Mouse (Mus musculus): ENCODE data around the gene Tcta. TPM values are rescaled to one million over a fixed set of nuclear protein-coding genes. Genes with fewer than 3 reads are reported as not detected.
A peak's percentile ranks its signal among the peaks of the same experiment; 100 is the strongest.
"Not testable (repeated sequence)": the region's sequence is repeated elsewhere in the genome, so short reads cannot be mapped to it uniquely, and the experiment has no call there.

Tcta gene
- polyA plus RNA-seq, 1 experiment from 2014 or later: 54.9 TPM

DNA sequence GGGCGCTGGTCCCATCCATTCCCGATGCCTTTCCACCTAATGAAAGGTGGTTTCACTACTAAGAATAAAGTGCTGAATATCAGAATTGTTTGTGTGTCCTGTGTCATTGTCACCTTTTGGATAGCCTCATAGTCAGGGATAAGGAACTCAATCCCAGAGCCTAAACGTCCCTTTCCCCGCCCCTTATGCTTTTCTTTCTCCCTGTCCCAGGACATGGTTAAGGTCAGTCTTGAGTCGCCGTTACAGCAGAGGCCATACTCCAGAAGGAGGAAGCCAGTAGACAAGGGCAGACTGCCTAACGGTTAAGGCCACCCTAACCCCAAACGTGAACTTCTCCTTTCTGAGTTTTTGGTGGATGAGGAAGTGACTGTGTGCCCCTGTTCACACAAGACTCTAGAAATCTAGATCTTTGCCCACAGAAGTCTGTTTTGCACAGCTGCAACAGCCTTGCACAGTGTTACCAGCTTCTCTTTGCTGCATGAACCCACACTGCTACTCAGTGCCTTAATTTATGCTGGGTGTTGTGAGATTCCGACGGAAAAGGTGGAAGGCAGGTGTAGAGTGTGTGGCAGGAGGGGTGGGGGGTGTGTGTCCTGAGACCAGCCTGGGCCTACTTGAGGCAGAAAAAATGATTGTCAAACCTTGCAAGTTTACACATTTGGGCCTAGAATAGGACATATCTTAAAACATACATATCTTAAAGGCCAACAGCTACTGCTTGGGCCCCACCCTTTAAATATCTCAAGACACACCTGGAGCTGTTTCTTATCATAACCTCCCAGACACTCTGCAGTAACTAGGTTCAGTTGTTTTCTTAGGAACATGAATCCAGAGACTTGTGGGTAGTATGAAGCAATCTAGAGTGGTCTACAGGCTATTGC lies 34.5 kb upstream of the Tcta start:
- peak overlapping the region; percentile 75 for H3K4me2 ChIP-seq
- ATAC-seq (replicated peaks): no peak
- 76% methylated on average over 10 of the region's 10 CpGs for WGBS
- no peaks in the 10 kb centered on the region for H3K9me3 ChIP-seq
- H3K4me1 ChIP-seq: peaks cover 21% of the 10 kb centered on the region
- peaks cover 3% of the 10 kb centered on the region; the same call in 1 of the 2 replicates for H3K36me3 ChIP-seq (replicated peaks)
- H3K27me3 ChIP-seq (replicated peaks): no peaks in the 10 kb centered on the region
- H3K9ac ChIP-seq: peak overlapping the region; percentile 80; the same call in 1 of the 2 replicates
- peak overlapping the region; percentile 66 for H3K4me3 ChIP-seq
- no peak overlapping the region for H3K27ac ChIP-seq

DNA sequence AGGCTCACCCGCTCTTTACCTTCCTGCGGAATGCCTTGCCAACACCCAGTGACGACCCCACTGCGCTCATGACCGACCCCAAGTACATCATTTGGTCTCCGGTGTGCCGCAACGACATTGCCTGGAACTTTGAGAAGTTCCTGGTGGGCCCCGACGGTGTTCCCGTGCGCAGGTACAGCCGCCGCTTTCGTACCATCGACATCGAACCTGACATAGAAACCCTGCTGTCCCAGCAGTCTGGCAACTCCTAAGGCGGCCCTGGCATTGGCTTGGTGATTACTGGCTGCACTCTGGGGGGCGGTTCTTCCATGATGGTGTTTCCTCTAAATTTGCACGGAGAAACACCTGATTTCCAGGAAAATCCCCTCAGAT lies 33.9 kb upstream of the Tcta start:
- peak overlapping the region; percentile 66 for H3K4me3 ChIP-seq
- H3K9me3 ChIP-seq: no peaks in the 10 kb centered on the region
- WGBS: 18% methylated on average over 20 of the region's 20 CpGs
- H3K9ac ChIP-seq: peak overlapping the region; percentile 80
- no peaks in the 10 kb centered on the region for H3K27me3 ChIP-seq (replicated peaks)
- H3K36me3 ChIP-seq (replicated peaks): peaks cover 9% of the 10 kb centered on the region; the same call in 1 of the 2 replicates
- peak overlapping the region; percentile 88 for H3K27ac ChIP-seq
- H3K4me2 ChIP-seq: peak overlapping the region; percentile 75
- no peak for ATAC-seq (replicated peaks)
- H3K4me1 ChIP-seq: peaks cover 21% of the 10 kb centered on the region

DNA sequence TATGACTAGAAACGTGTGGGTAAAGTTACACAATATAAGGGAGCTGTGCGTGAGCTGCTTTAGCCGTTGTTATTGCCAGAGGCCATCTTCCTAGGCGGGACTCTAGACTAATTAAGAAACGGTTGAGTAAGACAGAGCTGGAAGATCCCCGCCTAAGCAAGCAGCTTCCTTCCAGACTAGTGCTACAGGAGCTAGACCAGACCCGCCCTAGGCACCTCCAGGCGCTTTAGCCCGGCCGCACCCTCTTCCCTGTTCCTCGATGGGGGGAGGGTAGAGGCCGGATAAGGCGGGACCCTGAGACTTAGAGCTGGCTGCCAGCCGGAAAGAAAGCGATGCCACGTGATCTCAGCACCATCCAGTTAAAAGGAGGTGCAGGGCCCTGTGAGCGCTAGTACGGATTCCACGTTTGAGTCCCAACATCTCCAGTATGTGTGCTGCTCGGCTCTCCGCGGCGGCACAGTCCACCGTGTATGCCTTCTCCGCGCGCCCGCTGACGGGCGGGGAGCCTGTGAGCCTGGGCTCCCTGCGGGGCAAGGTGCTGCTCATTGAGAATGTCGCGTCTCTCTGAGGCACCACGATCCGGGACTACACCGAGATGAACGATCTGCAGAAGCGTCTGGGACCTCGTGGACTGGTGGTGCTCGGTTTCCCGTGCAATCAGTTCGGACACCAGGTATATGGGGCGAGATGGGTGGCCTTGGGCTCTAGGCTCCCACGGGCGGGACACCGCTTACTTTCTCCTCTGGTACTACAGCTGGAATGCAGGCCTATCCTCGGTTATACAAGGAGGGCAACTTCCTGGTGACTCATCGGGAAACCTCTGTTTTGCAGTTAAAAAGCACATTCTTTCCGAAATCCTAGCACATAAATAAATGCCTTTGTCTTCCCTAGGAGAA lies 33.2 kb upstream of the Tcta start, which contains the start of gene Gpx1:
Gpx1 (plus strand) TSS at position 18 of the 896 bp plus-strand sequence.
- peak within 1 kb of the TSS; percentile 75 for H3K4me2 ChIP-seq
- ATAC-seq (replicated peaks): peak; percentile 96
- H3K36me3 ChIP-seq (replicated peaks): peaks cover 16% of the 10 kb centered on the region; the same call in 1 of the 2 replicates
- H3K4me3 ChIP-seq: peak within 1 kb of the TSS; percentile 66
- under 1% methylated on average over 49 of the region's 49 CpGs for WGBS
- H3K9me3 ChIP-seq: no peaks in the 10 kb centered on the region
- no peaks in the 10 kb centered on the region for H3K27me3 ChIP-seq (replicated peaks)
- peaks cover 21% of the 10 kb centered on the region for H3K4me1 ChIP-seq
- H3K27ac ChIP-seq: peak within 1 kb of the TSS; percentile 88
- peak within 1 kb of the TSS; percentile 80 for H3K9ac ChIP-seq

DNA sequence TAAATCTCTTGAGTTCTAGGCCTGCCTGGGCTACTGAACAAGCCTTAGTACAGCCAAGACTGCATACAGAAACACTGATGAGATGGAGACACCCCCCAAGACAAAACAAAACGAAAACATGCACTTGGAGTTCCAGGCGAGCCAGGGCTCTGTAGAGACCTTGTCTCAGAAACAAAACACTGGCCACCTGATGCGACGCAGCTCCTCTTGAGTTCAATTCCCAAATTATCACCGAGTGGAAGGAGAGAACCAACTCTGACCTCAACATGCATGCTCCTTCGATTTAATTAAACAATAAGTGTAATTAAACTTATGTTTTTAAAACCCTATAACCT lies 32.6 kb upstream of the Tcta start:
- Histone ChIP-seq H3K4me2 (peak overlapping the region; percentile 75), H3K9ac (peak overlapping the region; percentile 80; the same call in 1 of the 2 replicates), H3K9me3 (no peaks in the 10 kb centered on the region), H3K36me3 (replicated peaks) (peaks cover 19% of the 10 kb centered on the region; the same call in 1 of the 2 replicates), H3K27ac (peak overlapping the region; percentile 88), H3K4me1 (peaks cover 21% of the 10 kb centered on the region), H3K4me3 (peak overlapping the region; percentile 66), H3K27me3 (replicated peaks) (no peaks in the 10 kb centered on the region)
- 33% methylated on average over 6 of the region's 6 CpGs for WGBS
- no peak; the same call in 1 of the 2 replicates for ATAC-seq (replicated peaks)

DNA sequence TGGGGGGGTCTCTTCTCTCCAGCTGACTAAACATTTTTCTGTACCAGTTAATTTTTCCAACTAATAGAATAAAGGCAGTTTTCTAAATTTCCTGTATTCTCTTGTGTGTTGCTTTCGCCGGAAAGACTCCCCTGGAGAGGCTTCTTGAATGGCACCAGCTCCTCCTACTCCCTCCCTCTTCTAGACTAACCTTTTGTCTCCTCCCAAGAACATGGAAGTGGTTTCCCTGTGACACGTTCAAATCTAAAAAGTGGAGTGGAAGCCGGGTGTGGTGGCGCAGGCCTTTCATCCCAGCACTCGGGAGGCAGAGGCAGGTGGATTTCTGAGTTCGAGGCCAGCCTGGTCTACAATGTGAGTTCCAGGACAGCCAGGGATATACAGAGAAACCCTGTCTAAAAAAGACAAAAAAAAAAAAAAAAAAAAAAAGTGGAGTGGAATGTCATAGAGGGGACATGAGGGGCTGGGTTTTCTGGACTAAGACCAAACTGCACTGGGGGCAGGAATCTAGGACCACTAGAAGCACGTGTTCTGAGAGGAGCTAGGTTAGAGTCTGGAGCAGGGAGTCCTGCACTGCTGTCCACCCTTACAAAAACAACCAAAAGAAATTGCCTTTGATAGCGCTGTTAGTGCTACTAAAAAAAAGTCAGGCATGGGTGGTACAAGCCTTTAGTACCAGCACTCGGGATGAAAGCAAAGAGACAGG lies 32.0 kb upstream of the Tcta start:
- H3K27me3 ChIP-seq (replicated peaks): no peaks in the 10 kb centered on the region
- H3K36me3 ChIP-seq (replicated peaks): peaks cover 19% of the 10 kb centered on the region; the same call in 1 of the 2 replicates
- peaks cover 21% of the 10 kb centered on the region for H3K4me1 ChIP-seq
- no peak overlapping the region for H3K9ac ChIP-seq
- peak overlapping the region; percentile 75 for H3K4me2 ChIP-seq
- H3K27ac ChIP-seq: peak overlapping the region; percentile 88
- no peaks in the 10 kb centered on the region for H3K9me3 ChIP-seq
- no peak; the same call in 1 of the 2 replicates for ATAC-seq (replicated peaks)
- WGBS: 72% methylated on average over 10 of the region's 10 CpGs
- no peak overlapping the region for H3K4me3 ChIP-seq

DNA sequence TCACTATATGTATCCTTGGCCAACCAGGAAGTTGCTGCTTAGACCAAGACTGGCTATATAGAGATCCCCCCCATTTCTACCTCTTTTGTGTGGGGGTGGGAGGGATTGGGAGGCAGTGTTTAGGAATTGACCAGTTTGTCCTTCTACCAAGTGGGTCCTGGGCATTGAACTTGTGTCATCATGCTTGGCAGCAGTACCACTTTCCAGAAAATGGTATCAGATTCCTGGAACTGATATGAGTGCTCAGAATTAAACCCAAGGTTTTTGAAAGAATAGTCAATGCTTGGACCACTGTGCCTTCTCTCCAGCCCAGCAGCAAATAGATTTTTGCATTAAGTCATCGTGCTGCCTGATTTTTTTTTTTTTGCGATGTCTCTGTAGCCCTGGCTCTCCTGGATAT lies 19.9 kb upstream of the Tcta start:
- ATAC-seq (replicated peaks): no peak
- H3K27ac ChIP-seq: no peak overlapping the region

DNA sequence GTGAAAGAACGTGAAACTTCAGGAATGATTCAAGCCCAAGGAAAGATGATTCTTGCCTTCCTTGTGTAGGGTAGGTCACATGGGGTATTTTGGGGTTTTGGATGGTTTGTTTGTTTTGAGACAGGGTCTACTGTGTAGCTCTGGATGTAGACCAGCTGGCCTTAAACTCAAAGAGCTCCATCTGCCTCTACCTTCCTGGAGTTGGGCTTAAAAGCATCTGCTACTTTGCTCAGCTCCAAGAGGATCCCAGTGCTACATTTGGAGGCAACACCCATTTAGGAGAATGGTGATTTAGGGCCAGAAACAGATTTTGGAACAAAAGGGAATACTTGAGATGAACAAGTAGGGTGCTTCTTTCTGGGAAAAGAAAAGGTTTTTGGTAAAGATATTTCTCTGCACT lies 18.8 kb upstream of the Tcta start:
- Histone ChIP-seq H3K4me2 (no peak overlapping the region), H3K9ac (no peak overlapping the region), H3K4me1 (no peaks in the 10 kb centered on the region), H3K27ac (no peak overlapping the region), H3K27me3 (replicated peaks) (no peaks in the 10 kb centered on the region), H3K36me3 (replicated peaks) (peaks cover 8% of the 10 kb centered on the region; the same call in 1 of the 2 replicates), H3K9me3 (no peaks in the 10 kb centered on the region), H3K4me3 (no peak overlapping the region)
- no peak for ATAC-seq (replicated peaks)
- WGBS: 86% methylated on average over 1 of the region's 1 CpGs

More for the DNA sequence above, 19.9 kb upstream of the Tcta start:
- H3K4me2 ChIP-seq: no peak overlapping the region
- H3K4me1 ChIP-seq: no peaks in the 10 kb centered on the region
- H3K9me3 ChIP-seq: no peaks in the 10 kb centered on the region
- peaks cover 8% of the 10 kb centered on the region; the same call in 1 of the 2 replicates for H3K36me3 ChIP-seq (replicated peaks)
- no peak overlapping the region for H3K9ac ChIP-seq
- H3K27me3 ChIP-seq (replicated peaks): no peaks in the 10 kb centered on the region
- H3K4me3 ChIP-seq: no peak overlapping the region
- WGBS: 97% methylated on average over 2 of the region's 2 CpGs

DNA sequence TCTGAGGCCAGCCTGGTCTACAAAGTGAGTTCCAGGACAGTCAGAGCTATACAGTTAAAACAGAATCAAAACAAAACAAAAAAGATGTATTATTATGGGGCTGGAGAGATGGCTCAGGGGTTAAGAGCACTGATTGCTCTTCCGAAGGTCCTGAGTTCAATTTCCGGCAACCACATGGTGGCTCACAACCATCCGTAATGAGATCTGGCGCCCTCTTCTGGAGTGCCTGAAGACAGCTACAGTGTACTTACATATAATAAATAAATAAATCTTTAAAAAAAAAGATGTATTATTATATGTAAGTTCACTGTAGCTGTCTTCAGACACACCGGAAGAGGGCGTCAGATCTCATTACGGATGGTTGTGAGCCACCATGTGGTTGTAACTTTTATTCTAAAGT lies 16.1 kb upstream of the Tcta start:
- H3K27ac ChIP-seq; H3K27me3 ChIP-seq (replicated peaks); H3K4me1 ChIP-seq; ATAC-seq (replicated peaks); H3K36me3 ChIP-seq (replicated peaks); H3K4me3 ChIP-seq; H3K9ac ChIP-seq; H3K9me3 ChIP-seq; H3K4me2 ChIP-seq: not testable (repeated sequence)
- WGBS: 89% methylated on average over 7 of the region's 7 CpGs

DNA sequence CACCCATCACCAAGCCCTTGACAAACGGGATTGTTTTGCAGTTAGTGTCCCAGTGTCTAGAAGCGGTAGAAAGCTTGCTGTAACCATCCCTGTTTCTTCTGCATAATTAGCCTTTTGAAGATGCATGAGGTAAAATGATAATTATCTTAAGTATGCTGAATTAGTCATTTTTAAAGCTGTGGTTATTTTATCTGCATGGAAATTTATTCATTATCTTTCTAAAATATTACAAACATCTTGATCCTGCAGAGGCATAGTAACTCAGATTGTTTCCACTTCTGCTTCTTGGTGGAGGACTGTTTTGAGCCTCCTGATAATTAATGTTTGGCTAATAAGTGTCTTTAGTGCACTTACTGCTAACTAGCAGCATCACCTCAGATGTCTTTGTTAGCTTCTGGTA lies 12.5 kb upstream of the Tcta start:
- H3K9ac ChIP-seq: no peak overlapping the region
- WGBS: 82% methylated on average over 2 of the region's 2 CpGs
- ATAC-seq (replicated peaks): no peak

DNA sequence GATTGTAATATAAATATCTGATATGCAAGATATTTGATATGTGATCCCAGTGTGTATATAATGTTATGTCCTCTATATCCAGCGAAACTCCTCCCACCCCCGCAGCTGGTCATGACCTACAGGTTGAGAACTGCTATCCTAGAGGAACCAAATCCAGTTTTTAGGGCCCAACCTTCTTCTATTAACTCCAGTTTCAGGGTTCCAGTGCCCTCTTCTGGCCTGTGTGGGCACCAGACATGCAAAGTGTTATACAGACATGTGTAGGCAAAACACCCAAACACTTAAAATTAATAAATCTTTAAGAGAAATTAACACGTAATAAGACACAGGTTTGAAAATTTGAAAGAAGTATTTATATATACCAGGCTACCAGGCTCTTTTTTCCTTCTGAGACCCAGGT lies 11.6 kb upstream of the Tcta start:
- Histone ChIP-seq H3K4me1 (no peaks in the 10 kb centered on the region), H3K36me3 (replicated peaks) (0 out of 2 replicates have a peak, but pooled peaks cover 4% of the 10 kb centered on the region), H3K27me3 (replicated peaks) (no peaks in the 10 kb centered on the region), H3K27ac (no peak overlapping the region), H3K9ac (no peak overlapping the region), H3K9me3 (no peaks in the 10 kb centered on the region), H3K4me2 (no peak overlapping the region), H3K4me3 (no peak overlapping the region)
- 93% methylated on average over 3 of the region's 3 CpGs for WGBS
- ATAC-seq (replicated peaks): no peak

More for the DNA sequence above, 12.5 kb upstream of the Tcta start:
- H3K36me3 ChIP-seq (replicated peaks): 0 out of 2 replicates have a peak, but pooled peaks cover 4% of the 10 kb centered on the region
- H3K9me3 ChIP-seq: no peaks in the 10 kb centered on the region
- no peak overlapping the region for H3K27ac ChIP-seq
- no peak overlapping the region for H3K4me3 ChIP-seq
- H3K27me3 ChIP-seq (replicated peaks): no peaks in the 10 kb centered on the region
- H3K4me2 ChIP-seq: no peak overlapping the region
- H3K4me1 ChIP-seq: no peaks in the 10 kb centered on the region

DNA sequence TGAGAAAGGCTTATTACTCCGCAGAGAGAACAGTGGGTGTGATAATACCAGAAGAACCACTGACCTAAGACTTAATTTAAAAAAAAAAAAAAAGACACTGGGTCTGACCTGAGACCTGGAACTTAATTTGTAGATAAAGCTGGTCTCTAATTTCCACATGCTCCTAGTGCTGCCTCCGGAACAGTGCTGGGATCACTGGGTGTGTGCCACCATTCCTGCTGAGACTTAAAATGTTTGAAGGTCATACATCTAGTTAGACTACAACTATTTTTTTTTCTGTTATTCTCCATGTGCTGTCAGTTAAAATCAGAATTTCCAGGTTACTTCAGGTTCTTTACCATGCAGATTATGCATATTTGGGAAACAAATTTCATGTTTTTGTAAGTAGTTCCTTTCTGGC lies 2.2 kb upstream of the Tcta start:
- peaks cover 9% of the 10 kb centered on the region; the same call in 1 of the 2 replicates for H3K36me3 ChIP-seq (replicated peaks)
- no peak for ATAC-seq (replicated peaks)
- WGBS: 50% methylated on average over 2 of the region's 2 CpGs

More for the DNA sequence above, 2.2 kb upstream of the Tcta start:
- H3K9me3 ChIP-seq: no peaks in the 10 kb centered on the region
- 0 out of 2 replicates have a peak overlapping the region, but pooled peaks have one; percentile 19 for H3K9ac ChIP-seq
- H3K27ac ChIP-seq: no peak overlapping the region
- H3K4me1 ChIP-seq: peaks cover 39% of the 10 kb centered on the region
- no peaks in the 10 kb centered on the region for H3K27me3 ChIP-seq (replicated peaks)
- peak overlapping the region; percentile 61 for H3K4me2 ChIP-seq
- peak overlapping the region; percentile 86; the same call in 1 of the 2 replicates for H3K4me3 ChIP-seq
